Mouse (Mus musculus) limb, embryonic 14.5 days (tissue): Measurements from ENCODE around the gene Vmn2r29. TPM values are rescaled to one million over a fixed set of nuclear protein-coding genes. Genes with fewer than 3 reads are reported as not detected.
"Not testable (repeated sequence)": the region's sequence is repeated elsewhere in the genome, so short reads cannot be mapped to it uniquely, and the experiment has no call there.

Source experiments
- ATAC-seq: fragments of 200-750 bp; cut with Nextera tagmentation; 2 replicates; pipeline ENCODE4 v1.8.0; 2017; ENCODE audit warnings: low read depth, moderate number of reproducible peaks, moderate TSS enrichment; ENCODE audit not compliant: low FRiP score
- DNase-seq: peaks from one replicate; pipeline ENCODE4 v3.0.0-alpha.2; 2015; ENCODE audit warnings: low spot score
- H3K27ac ChIP-seq: fragments of 300-500 bp; sonication (generic); replicated peaks from 2 replicates; pipeline ENCODE4 v1.5.1; 2014; ENCODE audit warnings: low read depth, mild to moderate bottlenecking, low read length, moderate library complexity, mixed read lengths
- H3K27me3 ChIP-seq: fragments of 300-500 bp; sonication (generic); 2 replicates; pipeline ENCODE4 v1.6.1; 2014; ENCODE audit warnings: low read length, mixed read lengths; ENCODE audit not compliant: control insufficient read depth, insufficient read depth
- H3K36me3 ChIP-seq: fragments of 300-500 bp; sonication (generic); 2 replicates; pipeline ENCODE4 v1.6.1; 2014; ENCODE audit warnings: mild to moderate bottlenecking, low read length, moderate library complexity, mixed read lengths; ENCODE audit not compliant: control insufficient read depth, insufficient read depth
- H3K4me1 ChIP-seq: fragments of 300-500 bp; sonication (generic); 2 replicates; pipeline ENCODE4 v1.6.1; 2014; ENCODE audit warnings: antibody characterized with exemption, low read length, mixed read lengths; ENCODE audit not compliant: control insufficient read depth, insufficient read depth
- H3K4me2 ChIP-seq: fragments of 300-500 bp; sonication (generic); replicated peaks from 2 replicates; pipeline ENCODE4 v1.6.1; 2014; ENCODE audit warnings: low read depth, mild to moderate bottlenecking, low read length, moderate library complexity; ENCODE audit not compliant: severe bottlenecking
- H3K4me3 ChIP-seq: fragments of 300-500 bp; sonication (generic); replicated peaks from 2 replicates; pipeline ENCODE4 v1.5.1; 2014; ENCODE audit warnings: low read length
- H3K9ac ChIP-seq: fragments of 300-500 bp; sonication (generic); 2 replicates; pipeline ENCODE4 v1.6.1; 2014; ENCODE audit warnings: mild to moderate bottlenecking, low read depth, low read length, moderate library complexity; ENCODE audit not compliant: severe bottlenecking
- H3K9me3 ChIP-seq: fragments of 300-500 bp; sonication (generic); 2 replicates; pipeline ENCODE4 v1.6.1; 2016; ENCODE audit warnings: low read length; ENCODE audit not compliant: control insufficient read depth
- POLR2A ChIP-seq: fragments of 200-500 bp; IDR thresholded peaks from 2 replicates; pipeline ENCODE4 v1.8.0; 2012; ENCODE audit warnings: inconsistent platforms, mild to moderate bottlenecking, moderate library complexity, borderline replicate concordance; ENCODE audit not compliant: insufficient read depth, insufficient read length; ENCODE audit errors: extremely low read depth
- WGBS: fragments of 180-500 bp; shearing (Covaris S2); extraction: QIAGEN DNeasy Blood & Tissue Kit; methylation state at CpG from one replicate; pipeline ENCODE4 v1.1.7; 2014; 5-methylcytosine and 5-hydroxymethylcytosine counted together
- polyA plus RNA-seq, 2 experiments: library from polyadenylated mRNA; depleted of rRNA in 1 of 2; stranded (reverse) in 1 of 2; unstranded in 1 of 2; fragments of >200 nt; fragmentation: Nextera tagmentation in 1 of 2; extraction: Ambion mirVana in 1 of 2; gene quantifications; 2 replicates each; pipeline versions ENCODE4 v1.2.1 to v1.2.3; 2012 to 2014

Vmn2r29 gene
- polyA plus RNA-seq (2012; rRNA removed) (3.4 and 5.5 TPM in 2 replicates), polyA plus RNA-seq (2014; fragmentation: Nextera tagmentation; extraction: Ambion mirVana) (1.1 and 1.3 TPM in 2 replicates)

DNA sequence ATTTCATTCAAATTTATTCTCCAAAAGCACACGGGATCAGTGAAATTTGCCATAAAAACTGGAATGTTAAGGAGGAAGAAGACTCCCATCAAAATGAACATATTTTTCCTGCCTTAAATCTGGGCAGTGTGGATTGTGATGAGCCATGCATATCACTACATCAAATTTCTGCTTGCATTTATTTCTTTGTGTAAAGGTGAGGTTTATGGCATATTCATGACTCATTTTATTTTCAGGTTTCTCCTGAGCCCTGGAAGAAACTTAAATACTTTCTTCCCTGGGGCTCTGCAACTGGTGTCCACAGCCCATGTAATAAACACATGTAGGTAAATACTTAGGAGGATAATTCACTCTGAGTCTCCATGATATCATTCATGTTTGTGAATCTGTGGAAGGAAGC lies at the start of gene Vmn2r29:
Vmn2r29 (minus strand) TSS at position 101 of the 400 bp plus-strand sequence.
- H3K4me1 ChIP-seq, H3K27me3 ChIP-seq, H3K27ac ChIP-seq, H3K4me2 ChIP-seq, H3K36me3 ChIP-seq, ATAC-seq, H3K4me3 ChIP-seq, DNase-seq, H3K9me3 ChIP-seq, H3K9ac ChIP-seq: not testable (repeated sequence)
- WGBS = no CpG with 5 or more reads among the region's 1 CpGs

DNA sequence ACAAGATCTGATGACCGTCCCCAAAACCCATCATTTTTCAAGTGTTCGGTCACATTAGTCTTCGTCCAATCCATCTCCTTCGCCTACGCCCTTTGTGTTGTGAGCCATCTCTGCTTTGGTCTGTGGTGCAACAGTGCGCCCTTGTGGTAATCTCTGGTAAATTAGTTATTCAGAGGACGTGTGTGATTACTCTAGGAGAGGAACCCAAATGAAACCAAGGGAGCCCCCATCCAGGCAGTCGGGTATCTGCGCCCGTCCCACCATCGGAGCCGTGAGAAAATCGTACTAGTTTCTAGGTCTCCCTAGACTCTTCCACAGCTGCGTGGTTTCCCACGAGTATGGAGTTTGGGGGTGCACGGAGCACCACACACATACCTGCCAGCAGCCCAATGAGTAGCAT lies 48.5 kb upstream of the Vmn2r29 start:
- WGBS = 83% methylated on average over 16 of the region's 16 CpGs
- Histone ChIP-seq H3K9me3 (no peaks in the 10 kb centered on the region), H3K4me3 (no peak overlapping the region), H3K27ac (no peak overlapping the region), H3K4me1 (no peaks in the 10 kb centered on the region), H3K4me2 (no peak overlapping the region), H3K9ac (no peak overlapping the region), H3K27me3 (no peaks in the 10 kb centered on the region), H3K36me3 (peaks cover 37% of the 10 kb centered on the region)
- TF ChIP-seq POLR2A = no peak
- ATAC-seq (no peak), DNase-seq (no peak)

DNA sequence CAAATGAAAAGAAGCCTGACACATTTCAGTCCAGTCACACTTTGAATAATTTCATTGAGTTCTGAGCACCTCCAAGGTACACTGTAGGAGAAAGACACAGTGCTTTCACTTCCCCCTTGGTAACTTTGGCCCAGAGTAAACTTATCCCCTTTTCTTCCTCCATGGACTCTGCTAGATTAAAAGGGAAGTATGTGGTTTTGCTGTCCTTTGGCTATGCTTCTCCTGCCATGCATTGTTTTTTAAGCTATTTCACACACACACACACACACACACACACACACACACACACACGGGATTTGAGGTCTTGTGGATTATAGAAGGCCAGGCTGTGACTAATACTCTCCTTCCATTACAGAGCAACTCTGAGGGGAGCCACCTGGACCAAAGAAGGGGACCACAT lies 34.3 kb upstream of the Vmn2r29 start:
- DNase-seq = no peak
- Histone ChIP-seq H3K27ac (no peak overlapping the region), H3K27me3 (no peaks in the 10 kb centered on the region), H3K4me3 (no peak overlapping the region), H3K36me3 (peaks cover 22% of the 10 kb centered on the region), H3K9ac (no peak overlapping the region), H3K4me2 (no peak overlapping the region), H3K4me1 (no peaks in the 10 kb centered on the region), H3K9me3 (peaks cover 2% of the 10 kb centered on the region; the same call in 1 of the 2 replicates)
- ATAC-seq = no peak
- 75% methylated on average over 1 of the region's 1 CpGs for WGBS
- TF ChIP-seq POLR2A = no peak

DNA sequence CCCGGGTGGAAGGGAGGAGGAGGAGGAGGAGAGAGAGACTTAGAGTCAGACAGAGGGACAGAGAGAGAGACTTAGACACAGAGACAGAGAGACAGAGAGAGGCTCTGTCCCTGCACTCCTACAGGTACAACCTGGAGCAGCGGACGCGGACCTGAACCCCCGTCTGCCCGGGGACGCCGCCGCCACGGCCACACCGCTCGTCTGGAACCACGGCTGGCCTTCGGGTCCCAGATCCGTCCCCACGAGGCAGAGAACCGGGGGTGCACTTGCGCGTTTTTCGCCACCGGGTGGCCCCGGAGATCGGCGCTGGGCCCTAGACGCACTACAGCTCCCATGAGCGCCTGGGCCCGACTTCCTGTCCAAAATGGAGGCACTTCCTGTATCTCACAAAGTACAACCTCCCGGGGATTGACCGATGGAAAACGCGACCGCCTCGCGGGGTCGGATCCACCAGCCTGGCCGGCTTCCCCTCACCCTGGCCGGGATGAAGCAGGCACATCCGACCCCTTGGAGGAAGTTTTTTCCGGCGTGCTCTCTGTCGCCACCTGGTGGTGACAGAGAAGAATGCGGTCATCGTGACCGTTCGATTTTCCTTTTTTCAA lies 30.9 kb upstream of the Vmn2r29 start, which contains the start of gene Gm45844:
Gm45844 (minus strand) TSS at position 324 of the 602 bp plus-strand sequence.
- H3K36me3 ChIP-seq, H3K27me3 ChIP-seq, H3K9me3 ChIP-seq, H3K4me1 ChIP-seq: not testable (repeated sequence)
- Histone ChIP-seq H3K9ac (peak within 1 kb of the TSS; percentile 50), H3K4me2 (peak within 1 kb of the TSS; percentile 35), H3K4me3 (peak within 1 kb of the TSS; percentile 37), H3K27ac (peak within 1 kb of the TSS; percentile 67; the same call in 1 of the 2 replicates)
- peak; percentile 100 for ATAC-seq
- 42% methylated on average over 35 of the region's 45 CpGs for WGBS
- peak; percentile 44 for DNase-seq

DNA sequence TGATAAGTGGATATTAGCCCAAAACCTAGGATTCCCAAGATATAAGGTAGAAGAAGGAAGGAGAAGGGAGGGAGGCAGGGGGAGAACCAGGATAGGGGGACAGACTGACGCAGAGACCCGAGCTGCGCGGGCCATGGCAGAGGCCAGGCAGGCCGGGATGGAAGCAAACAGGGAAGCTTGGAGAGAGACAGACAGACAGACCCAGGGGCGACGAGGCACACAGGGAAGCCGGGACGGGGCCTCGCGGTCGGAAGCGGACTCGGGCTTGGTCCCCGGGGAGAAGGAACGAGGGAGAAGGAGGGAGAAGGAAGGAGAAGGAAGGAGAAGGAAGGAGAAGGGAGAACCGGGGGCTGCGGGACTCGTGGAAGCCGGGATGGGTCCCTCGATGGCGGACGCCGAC lies 30.4 kb upstream of the Vmn2r29 start:
- H3K4me1 ChIP-seq, H3K9me3 ChIP-seq, H3K27me3 ChIP-seq, DNase-seq, H3K36me3 ChIP-seq: not testable (repeated sequence)
- Histone ChIP-seq H3K4me3 (peak overlapping the region; percentile 37), H3K4me2 (peak overlapping the region; percentile 35), H3K9ac (peak overlapping the region; percentile 50), H3K27ac (peak overlapping the region; percentile 67; the same call in 1 of the 2 replicates)
- WGBS = 47% methylated on average over 24 of the region's 24 CpGs
- peak; percentile 49 for ATAC-seq

DNA sequence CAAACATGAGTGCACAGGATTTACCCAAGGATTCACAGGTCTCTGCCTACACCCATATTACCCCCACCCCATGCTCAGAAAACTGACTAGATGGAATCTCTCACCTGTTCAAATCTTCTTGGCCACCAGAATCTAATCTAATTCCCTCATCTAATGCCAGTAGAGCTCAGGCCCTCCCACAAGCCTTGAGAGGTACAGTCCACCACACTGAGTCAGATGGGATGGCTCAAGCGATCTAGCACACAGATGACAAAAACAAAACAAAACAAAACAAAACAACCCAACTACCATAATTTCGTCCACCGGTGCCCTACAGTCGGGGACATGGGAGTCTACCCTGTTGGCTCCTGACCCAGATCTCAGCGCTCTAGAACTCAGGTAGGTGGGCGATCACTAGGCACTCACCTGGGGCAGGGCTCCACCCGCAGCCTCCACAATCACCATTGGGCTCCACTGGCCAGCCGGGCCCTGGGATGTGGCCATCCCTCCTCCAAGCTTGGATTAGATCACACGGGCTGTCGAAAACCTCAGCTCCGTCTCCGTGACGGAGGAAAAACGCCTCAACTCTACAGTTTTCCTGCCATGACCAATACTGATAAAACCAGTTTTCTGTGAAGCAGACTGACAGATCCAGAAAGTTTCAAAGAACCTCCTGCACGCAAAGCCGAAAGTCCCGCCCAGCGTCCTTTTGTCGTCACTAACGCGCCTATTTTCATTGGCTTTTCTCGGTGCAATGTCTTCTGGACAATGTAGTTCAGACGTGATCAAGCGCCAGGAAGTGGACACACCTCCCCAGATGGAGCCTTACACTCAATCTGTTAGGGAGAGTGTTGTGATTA lies 37.6 kb downstream of the Vmn2r29 start, which contains the start of gene Zfp772:
Zfp772 (minus strand) TSS at position 686 of the 839 bp plus-strand sequence.
- H3K36me3 ChIP-seq, ATAC-seq, DNase-seq: not testable (repeated sequence)

More for the DNA sequence above, 37.6 kb downstream of the Vmn2r29 start, which contains the start of gene Zfp772:
- H3K9me3 ChIP-seq, H3K4me1 ChIP-seq, H3K27me3 ChIP-seq, H3K27ac ChIP-seq: not testable (repeated sequence)
- peak within 1 kb of the TSS; percentile 49 for H3K4me2 ChIP-seq
- H3K4me3 ChIP-seq = peak within 1 kb of the TSS; percentile 43
- peak within 1 kb of the TSS; percentile 54 for H3K9ac ChIP-seq
- 4% methylated on average over 19 of the region's 24 CpGs for WGBS
